Mouse (Mus musculus): ENCODE data around the gene Ndc1. TPM values are rescaled to one million over a fixed set of nuclear protein-coding genes. Genes with fewer than 3 reads are reported as not detected.

Gene Ndc1
- polyA plus RNA-seq, 1 experiment from 2014 or later: 52.9 TPM

DNA sequence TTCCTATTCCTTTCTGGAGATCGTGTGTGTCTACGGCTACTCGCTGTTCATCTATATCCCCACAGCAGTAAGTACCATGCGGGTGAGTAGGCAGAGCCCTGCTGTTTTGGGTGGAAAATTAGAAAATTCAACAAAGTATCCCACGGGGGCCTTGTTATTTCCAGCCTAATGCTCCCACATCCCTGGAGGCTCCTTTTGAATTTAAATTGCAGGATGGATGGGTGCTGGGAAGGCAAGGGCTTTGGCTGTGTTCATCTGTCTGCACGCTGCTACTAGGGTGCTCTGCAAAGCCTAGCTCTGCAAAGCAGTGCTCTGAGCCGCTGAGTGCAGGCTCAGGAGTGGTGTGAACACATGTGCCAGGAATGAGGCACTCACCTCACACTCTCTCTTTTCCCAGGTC, 23.0 kb upstream of the Ndc1 start:
- Histone ChIP-seq H3K4me2 (ENCODE audit: low read depth, severe bottlenecking) (no peak overlapping the region), H3K4me3 (ENCODE audit: low read depth, low read length) (no peak overlapping the region), H3K27ac (replicated peaks; ENCODE audit: low read depth, low read length) (no peak overlapping the region), H3K27me3 (ENCODE audit: control insufficient read depth, insufficient read depth, low read length) (no peaks in the 10 kb centered on the region), H3K36me3 (ENCODE audit: control insufficient read depth, insufficient read depth, low read length) (peaks cover 2% of the 10 kb centered on the region; the same call in 1 of the 2 replicates), H3K9ac (ENCODE audit: low read length) (no peak overlapping the region), H3K9me3 (ENCODE audit: control insufficient read depth, low read length) (no peaks in the 10 kb centered on the region), H3K4me1 (ENCODE audit: control insufficient read depth, insufficient read depth, low read length) (no peaks in the 10 kb centered on the region; the same call in 1 of the 2 replicates)
- ATAC-seq (ENCODE audit: insufficient number of reproducible peaks, low FRiP score, low TSS enrichment, low read depth) (no peak), DNase-seq (ENCODE audit: low spot score) (no peak)
- 85% methylated on average over 7 of the region's 7 CpGs for WGBS

DNA sequence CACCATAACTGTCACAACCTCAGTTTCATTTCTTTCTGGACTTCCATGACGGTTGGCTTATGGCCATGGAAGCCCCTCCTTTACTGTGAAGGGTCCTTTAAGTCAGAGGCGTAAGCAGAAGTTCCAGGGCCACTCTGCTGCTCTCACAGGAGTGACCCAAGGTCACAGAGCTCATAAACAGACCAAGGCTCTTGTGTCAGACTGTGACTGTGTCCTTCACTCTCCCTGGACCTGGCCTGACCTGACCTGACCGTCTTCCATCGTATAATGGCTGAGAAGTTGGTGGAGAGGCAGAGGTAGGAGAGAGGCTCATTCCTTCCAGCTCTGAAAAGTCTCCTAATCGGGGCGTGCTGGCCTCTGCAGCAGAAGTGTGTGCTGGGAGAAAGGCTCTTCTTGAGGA, 20.4 kb upstream of the Ndc1 start:
- Histone ChIP-seq H3K27me3 (ENCODE audit: control insufficient read depth, insufficient read depth, low read length) (no peaks in the 10 kb centered on the region), H3K4me2 (ENCODE audit: low read depth, severe bottlenecking) (no peak overlapping the region), H3K9ac (ENCODE audit: low read length) (no peak overlapping the region), H3K4me3 (ENCODE audit: low read depth, low read length) (no peak overlapping the region), H3K36me3 (ENCODE audit: control insufficient read depth, insufficient read depth, low read length) (peaks cover 2% of the 10 kb centered on the region; the same call in 1 of the 2 replicates), H3K9me3 (ENCODE audit: control insufficient read depth, low read length) (no peaks in the 10 kb centered on the region), H3K27ac (replicated peaks; ENCODE audit: low read depth, low read length) (no peak overlapping the region), H3K4me1 (ENCODE audit: control insufficient read depth, insufficient read depth, low read length) (no peaks in the 10 kb centered on the region; the same call in 1 of the 2 replicates)
- ATAC-seq (ENCODE audit: insufficient number of reproducible peaks, low FRiP score, low TSS enrichment, low read depth): no peak
- no peak for DNase-seq (ENCODE audit: low spot score)
- WGBS: 58% methylated on average over 6 of the region's 6 CpGs

DNA sequence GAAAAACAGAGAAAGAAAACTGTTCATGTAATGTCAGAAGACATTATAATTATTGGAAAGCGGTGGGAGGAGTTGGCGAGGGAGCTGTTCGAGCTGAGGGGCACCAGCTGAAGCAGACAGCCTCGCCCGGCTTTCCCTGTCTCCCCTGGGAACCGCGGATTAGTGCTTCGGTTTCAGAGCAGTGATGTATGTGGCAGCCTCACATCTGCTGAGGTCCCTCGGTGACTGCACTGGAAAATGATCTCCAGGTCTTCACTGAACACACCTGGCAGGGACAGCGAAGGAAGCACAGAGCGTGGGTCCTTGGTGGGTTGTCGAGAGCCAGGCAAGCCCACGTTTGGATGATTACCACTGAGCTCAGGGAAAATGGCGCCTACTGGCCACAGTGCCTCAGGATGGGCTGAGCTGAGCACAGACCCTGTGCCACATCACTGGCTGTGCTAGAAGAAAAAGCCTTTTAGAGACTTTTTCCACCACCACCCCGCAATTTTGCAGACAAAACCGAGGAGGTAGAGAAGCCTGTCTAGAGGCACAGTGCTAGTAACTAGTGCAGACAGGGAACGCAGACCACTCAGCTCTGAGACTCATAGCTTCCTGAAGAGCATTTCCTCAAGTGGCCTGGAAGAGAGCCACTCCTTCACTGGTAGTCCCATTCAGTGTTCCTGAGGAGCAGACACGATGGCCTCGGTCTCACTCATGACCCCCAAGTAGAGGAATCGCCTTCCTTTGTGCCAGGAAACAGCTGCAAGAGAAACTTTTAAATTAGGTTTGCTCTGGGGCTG, 18.9 kb upstream of the Ndc1 start:
- Histone ChIP-seq H3K4me2 (ENCODE audit: low read depth, severe bottlenecking) (no peak overlapping the region), H3K27ac (replicated peaks; ENCODE audit: low read depth, low read length) (no peak overlapping the region), H3K27me3 (ENCODE audit: control insufficient read depth, insufficient read depth, low read length) (no peaks in the 10 kb centered on the region), H3K4me3 (ENCODE audit: low read depth, low read length) (no peak overlapping the region), H3K36me3 (ENCODE audit: control insufficient read depth, insufficient read depth, low read length) (peaks cover 2% of the 10 kb centered on the region; the same call in 1 of the 2 replicates), H3K9ac (ENCODE audit: low read length) (no peak overlapping the region), H3K9me3 (ENCODE audit: control insufficient read depth, low read length) (no peaks in the 10 kb centered on the region), H3K4me1 (ENCODE audit: control insufficient read depth, insufficient read depth, low read length) (no peaks in the 10 kb centered on the region; the same call in none of the 2 replicates)
- no peak for DNase-seq (ENCODE audit: low spot score)
- WGBS: 81% methylated on average over 20 of the region's 20 CpGs
- ATAC-seq (ENCODE audit: insufficient number of reproducible peaks, low FRiP score, low TSS enrichment, low read depth): no peak

DNA sequence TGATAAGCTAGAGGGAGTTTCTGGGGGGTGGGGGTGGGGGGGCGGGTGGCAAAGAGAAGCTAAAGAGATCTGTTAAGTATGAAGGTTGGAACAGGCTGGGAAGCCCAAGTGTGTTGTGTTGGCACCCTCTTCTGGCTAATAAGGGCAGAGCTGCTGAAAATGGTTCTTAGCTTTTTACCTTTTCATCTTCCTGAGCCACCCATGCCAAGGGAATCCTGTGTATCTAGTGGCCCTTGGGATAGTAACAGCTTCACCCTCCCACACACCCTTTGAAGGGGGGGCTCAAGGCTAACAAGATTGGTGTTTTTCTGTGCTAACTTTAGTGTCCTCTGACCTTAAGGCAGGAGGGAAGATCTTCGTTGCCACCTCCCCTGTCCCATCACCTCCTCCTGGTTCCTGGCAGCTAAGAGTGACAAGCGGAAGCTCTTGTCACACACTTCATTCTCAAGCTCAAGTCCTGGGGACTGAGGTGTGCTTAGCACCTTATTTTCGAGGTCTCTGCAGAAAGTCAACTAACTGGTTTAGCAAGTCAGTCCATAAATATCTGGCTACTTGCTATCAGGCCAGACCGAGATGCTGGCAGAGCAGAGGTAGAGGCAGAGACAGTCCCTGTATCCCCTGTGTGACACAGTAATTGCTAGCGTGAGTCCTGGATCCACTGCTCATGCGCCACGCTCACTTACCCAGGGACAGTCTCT, 18.1 kb upstream of the Ndc1 start:
- no peaks in the 10 kb centered on the region for H3K9me3 ChIP-seq (ENCODE audit: control insufficient read depth, low read length)
- peaks cover 2% of the 10 kb centered on the region; the same call in 1 of the 2 replicates for H3K36me3 ChIP-seq (ENCODE audit: control insufficient read depth, insufficient read depth, low read length)
- no peak overlapping the region for H3K4me2 ChIP-seq (ENCODE audit: low read depth, severe bottlenecking)
- no peak overlapping the region for H3K9ac ChIP-seq (ENCODE audit: low read length)
- H3K27ac ChIP-seq (replicated peaks; ENCODE audit: low read depth, low read length): no peak overlapping the region
- H3K4me3 ChIP-seq (ENCODE audit: low read depth, low read length): no peak overlapping the region
- DNase-seq (ENCODE audit: low spot score) (no peak), ATAC-seq (ENCODE audit: insufficient number of reproducible peaks, low FRiP score, low TSS enrichment, low read depth) (no peak)
- H3K27me3 ChIP-seq (ENCODE audit: control insufficient read depth, insufficient read depth, low read length): no peaks in the 10 kb centered on the region
- 66% methylated on average over 8 of the region's 8 CpGs for WGBS
- H3K4me1 ChIP-seq (ENCODE audit: control insufficient read depth, insufficient read depth, low read length): peaks cover 5% of the 10 kb centered on the region

DNA sequence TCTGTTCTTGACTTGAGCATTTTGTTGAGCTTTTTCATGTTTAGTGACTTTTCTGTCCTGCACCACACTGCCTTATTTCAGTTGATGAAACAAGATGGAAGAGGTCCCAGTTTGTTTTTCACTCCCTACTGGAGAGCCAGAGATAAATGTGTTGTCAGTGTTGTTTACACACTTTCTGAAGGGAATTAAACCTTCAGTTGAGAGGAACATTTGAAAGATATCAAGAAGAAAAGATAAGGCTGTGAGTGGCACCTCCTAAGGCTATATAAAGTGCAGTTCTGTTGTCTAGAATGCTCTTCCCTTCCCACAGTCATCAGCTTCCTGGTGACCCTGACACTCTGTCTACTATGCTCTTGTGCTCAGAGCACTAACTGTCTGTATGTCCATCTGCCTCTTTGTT, 16.2 kb upstream of the Ndc1 start:
- H3K27ac ChIP-seq (replicated peaks; ENCODE audit: low read depth, low read length): no peak overlapping the region
- no peak for ATAC-seq (ENCODE audit: insufficient number of reproducible peaks, low FRiP score, low TSS enrichment, low read depth)
- no peak overlapping the region for H3K4me3 ChIP-seq (ENCODE audit: low read depth, low read length)
- peaks cover 2% of the 10 kb centered on the region; the same call in 1 of the 2 replicates for H3K36me3 ChIP-seq (ENCODE audit: control insufficient read depth, insufficient read depth, low read length)
- H3K4me1 ChIP-seq (ENCODE audit: control insufficient read depth, insufficient read depth, low read length): peaks cover 8% of the 10 kb centered on the region
- H3K4me2 ChIP-seq (ENCODE audit: low read depth, severe bottlenecking): no peak overlapping the region
- H3K9ac ChIP-seq (ENCODE audit: low read length): no peak overlapping the region
- no peaks in the 10 kb centered on the region for H3K27me3 ChIP-seq (ENCODE audit: control insufficient read depth, insufficient read depth, low read length)
- H3K9me3 ChIP-seq (ENCODE audit: control insufficient read depth, low read length): no peaks in the 10 kb centered on the region
- DNase-seq (ENCODE audit: low spot score): no peak

DNA sequence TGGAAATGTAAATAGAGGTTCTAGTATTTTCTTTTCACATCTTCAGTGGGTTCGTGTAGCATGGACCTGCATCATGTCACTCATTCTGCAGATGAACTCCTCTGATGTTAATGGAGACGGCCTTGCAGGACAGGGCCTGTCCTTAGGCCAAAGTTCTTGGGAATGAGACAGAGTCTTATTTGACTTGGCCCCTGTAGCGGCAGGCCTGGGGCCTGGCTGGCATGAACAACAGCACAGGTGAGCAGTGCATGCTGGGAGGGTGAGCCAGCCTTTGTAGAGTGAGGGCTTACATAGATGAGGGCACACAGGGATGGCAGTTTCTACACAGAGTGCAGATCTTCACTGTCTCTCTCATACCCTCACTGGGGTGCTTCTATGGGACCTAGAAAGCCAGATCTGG, 14.0 kb upstream of the Ndc1 start:
- WGBS: 88% methylated on average over 3 of the region's 3 CpGs
- H3K27me3 ChIP-seq (ENCODE audit: control insufficient read depth, insufficient read depth, low read length): no peaks in the 10 kb centered on the region
- no peak overlapping the region for H3K4me3 ChIP-seq (ENCODE audit: low read depth, low read length)
- no peaks in the 10 kb centered on the region for H3K36me3 ChIP-seq (ENCODE audit: control insufficient read depth, insufficient read depth, low read length)
- H3K27ac ChIP-seq (replicated peaks; ENCODE audit: low read depth, low read length): 0 out of 2 replicates have a peak overlapping the region, but pooled peaks have one; percentile 36
- no peak overlapping the region for H3K9ac ChIP-seq (ENCODE audit: low read length)
- DNase-seq (ENCODE audit: low spot score): no peak
- no peaks in the 10 kb centered on the region for H3K9me3 ChIP-seq (ENCODE audit: control insufficient read depth, low read length)
- peaks cover 8% of the 10 kb centered on the region for H3K4me1 ChIP-seq (ENCODE audit: control insufficient read depth, insufficient read depth, low read length)
- ATAC-seq (ENCODE audit: insufficient number of reproducible peaks, low FRiP score, low TSS enrichment, low read depth): no peak
- no peak overlapping the region for H3K4me2 ChIP-seq (ENCODE audit: low read depth, severe bottlenecking)

DNA sequence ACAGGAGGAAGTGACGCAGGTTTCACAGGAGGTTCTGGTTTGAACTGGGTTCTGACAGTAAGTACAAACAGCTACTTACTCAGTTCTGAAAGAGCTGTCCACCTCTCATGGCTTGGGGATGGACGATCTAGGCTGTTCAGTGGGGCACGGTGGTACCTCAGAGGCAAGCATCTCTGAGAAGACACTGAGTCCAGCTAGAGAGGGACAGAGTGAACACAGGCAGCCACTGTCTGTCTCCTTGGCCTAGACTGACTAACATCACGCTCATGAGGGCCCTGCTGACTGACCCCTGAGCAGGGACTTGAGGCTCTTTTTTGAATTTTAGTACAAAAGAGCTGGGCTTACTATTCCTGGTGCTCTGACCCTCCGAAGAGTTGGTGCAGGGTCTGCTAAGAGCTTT, 13.5 kb upstream of the Ndc1 start:
- no peak for ATAC-seq (ENCODE audit: insufficient number of reproducible peaks, low FRiP score, low TSS enrichment, low read depth)
- peak overlapping the region; percentile 55; the same call in 1 of the 2 replicates for H3K27ac ChIP-seq (replicated peaks; ENCODE audit: low read depth, low read length)
- 67% methylated on average over 5 of the region's 5 CpGs for WGBS
- no peaks in the 10 kb centered on the region for H3K27me3 ChIP-seq (ENCODE audit: control insufficient read depth, insufficient read depth, low read length)
- H3K36me3 ChIP-seq (ENCODE audit: control insufficient read depth, insufficient read depth, low read length): no peaks in the 10 kb centered on the region
- no peak overlapping the region for H3K4me2 ChIP-seq (ENCODE audit: low read depth, severe bottlenecking)
- H3K4me3 ChIP-seq (ENCODE audit: low read depth, low read length): no peak overlapping the region
- no peak overlapping the region for H3K9ac ChIP-seq (ENCODE audit: low read length)
- H3K9me3 ChIP-seq (ENCODE audit: control insufficient read depth, low read length): no peaks in the 10 kb centered on the region
- DNase-seq (ENCODE audit: low spot score): no peak
- peaks cover 8% of the 10 kb centered on the region for H3K4me1 ChIP-seq (ENCODE audit: control insufficient read depth, insufficient read depth, low read length)

DNA sequence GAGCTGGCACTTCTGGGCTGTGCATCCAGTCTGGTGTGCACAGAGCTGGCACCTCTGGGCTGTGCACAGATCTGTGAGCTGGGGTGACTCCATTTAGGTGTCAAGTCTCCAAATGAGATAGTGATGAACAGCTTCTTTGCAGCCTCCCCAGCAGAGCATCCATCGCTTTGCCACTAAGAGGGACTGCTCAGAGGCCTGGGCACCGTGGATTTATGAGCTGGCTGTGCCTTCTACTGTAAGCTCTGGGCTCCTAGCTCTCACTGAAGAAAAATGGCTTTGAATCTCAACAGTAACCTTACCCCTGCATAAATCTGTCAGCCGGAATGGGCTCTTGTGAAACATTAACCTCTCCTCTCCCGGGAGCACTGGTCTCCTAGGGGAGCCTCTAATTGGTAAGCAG, 13.0 kb upstream of the Ndc1 start:
- peak; percentile 70 for DNase-seq (ENCODE audit: low spot score)

More for the DNA sequence above, 13.0 kb upstream of the Ndc1 start:
- no peaks in the 10 kb centered on the region for H3K27me3 ChIP-seq (ENCODE audit: control insufficient read depth, insufficient read depth, low read length)
- no peaks in the 10 kb centered on the region for H3K9me3 ChIP-seq (ENCODE audit: control insufficient read depth, low read length)
- no peak overlapping the region for H3K9ac ChIP-seq (ENCODE audit: low read length)
- H3K36me3 ChIP-seq (ENCODE audit: control insufficient read depth, insufficient read depth, low read length): no peaks in the 10 kb centered on the region
- peak overlapping the region; percentile 55; the same call in 1 of the 2 replicates for H3K27ac ChIP-seq (replicated peaks; ENCODE audit: low read depth, low read length)
- H3K4me1 ChIP-seq (ENCODE audit: control insufficient read depth, insufficient read depth, low read length): peaks cover 8% of the 10 kb centered on the region
- ATAC-seq (ENCODE audit: insufficient number of reproducible peaks, low FRiP score, low TSS enrichment, low read depth): peak; percentile 39; the same call in 1 of the 2 replicates
- no peak overlapping the region for H3K4me3 ChIP-seq (ENCODE audit: low read depth, low read length)
- 5% methylated on average over 4 of the region's 4 CpGs for WGBS
- H3K4me2 ChIP-seq (ENCODE audit: low read depth, severe bottlenecking): no peak overlapping the region

Data from limb, embryonic 11.5 days (tissue).